Mouse (Mus musculus) right cerebral cortex, postnatal 4 days (tissue): Measurements from ENCODE around the gene Tfg.
A peak's percentile ranks its signal among the peaks of the same experiment; 100 is the strongest.

Source experiments
- DNase-seq: peaks from one replicate; pipeline ENCODE4 v3.0.0-alpha.2; 2022

The Tfg gene

GRCm38 (mm10) chr16:56717224-56718200 lies at the start of gene Tfg:
Gene Tfg, minus strand, starts transcription at chr16:56717450.
- DNase-seq: peak; percentile 99

GRCm38 (mm10) chr16:56729060-56729459 lies 11.8 kb upstream of the Tfg start:
- DNase-seq: no peak

- no peak for DNase-seq
Measured at GRCm38 (mm10) chr16:56724927-56725326, 7.7 kb upstream of the Tfg start.

- no peak for DNase-seq
Measured at GRCm38 (mm10) chr16:56722357-56722756, 5.1 kb upstream of the Tfg start.

GRCm38 (mm10) chr16:56719031-56719430 lies 1.8 kb upstream of the Tfg start:
- DNase-seq: no peak

- peak; percentile 63 for DNase-seq
Measured at GRCm38 (mm10) chr16:56716557-56717179, 582 bp downstream of the Tfg start.

- DNase-seq: no peak
Measured at GRCm38 (mm10) chr16:56715608-56716007, 1.6 kb downstream of the Tfg start.

GRCm38 (mm10) chr16:56710071-56710470 lies 7.2 kb downstream of the Tfg start:
- no peak for DNase-seq

GRCm38 (mm10) chr16:56705731-56706130 lies 11.5 kb downstream of the Tfg start:
- DNase-seq: no peak

GRCm38 (mm10) chr16:56700898-56701297 lies 16.4 kb downstream of the Tfg start:
- DNase-seq: no peak

GRCm38 (mm10) chr16:56696448-56696847 lies 20.8 kb downstream of the Tfg start:
- no peak for DNase-seq

GRCm38 (mm10) chr16:56690715-56691114 lies 26.5 kb downstream of the Tfg start:
- DNase-seq: peak; percentile 6

- DNase-seq: no peak
Measured at GRCm38 (mm10) chr16:56686747-56687146, 30.5 kb downstream of the Tfg start.

GRCm38 (mm10) chr16:56681010-56681645 lies 36.1 kb downstream of the Tfg start:
- no peak for DNase-seq

GRCm38 (mm10) chr16:56677146-56677545 lies 40.1 kb downstream of the Tfg start:
- DNase-seq: no peak

GRCm38 (mm10) chr16:56673420-56673819 lies 43.8 kb downstream of the Tfg start:
- no peak for DNase-seq

- DNase-seq: no peak
Measured at GRCm38 (mm10) chr16:56670941-56671340, 46.3 kb downstream of the Tfg start.

- DNase-seq: no peak
Measured at GRCm38 (mm10) chr16:56669520-56669919, 47.7 kb downstream of the Tfg start.

- no peak for DNase-seq
Measured at GRCm38 (mm10) chr16:56658866-56659265, 58.4 kb downstream of the Tfg start.

GRCm38 (mm10) chr16:56655193-56655910 lies 61.9 kb downstream of the Tfg start:
- no peak for DNase-seq

- DNase-seq: no peak
Measured at GRCm38 (mm10) chr16:56646382-56647172, 70.7 kb downstream of the Tfg start.

GRCm38 (mm10) chr16:56645251-56645650 lies 72.0 kb downstream of the Tfg start:
- DNase-seq: no peak
